Mouse (Mus musculus) cortical plate, adult 2 months (tissue): ENCODE results near the gene Haao. TPM values are rescaled to one million over a fixed set of nuclear protein-coding genes. Genes with fewer than 3 reads are reported as not detected.

ENCODE experiments used
- H3K27ac ChIP-seq: fragments of 200-500 bp; 2 replicates; pipeline ENCODE4 v1.5.1; 2012; ENCODE audit warnings: low read length, control low read depth, inconsistent platforms; ENCODE audit not compliant: insufficient read depth
- H3K4me1 ChIP-seq: fragments of 200-500 bp; 2 replicates; pipeline ENCODE4 v1.6.1; 2011; ENCODE audit warnings: low read length; ENCODE audit not compliant: control insufficient read depth, insufficient read depth
- H3K4me3 ChIP-seq: fragments of 200-500 bp; 2 replicates; pipeline ENCODE4 v1.5.1; 2011; ENCODE audit warnings: mild to moderate bottlenecking, low read length, control low read depth; ENCODE audit not compliant: insufficient read depth
- CTCF ChIP-seq: fragments of 200-500 bp; IDR thresholded peaks from 2 replicates; pipeline ENCODE4 v1.5.1; 2011; ENCODE audit warnings: mild to moderate bottlenecking, control low read depth, low read length; ENCODE audit not compliant: insufficient read depth; ENCODE audit errors: extremely low read depth
- POLR2A ChIP-seq: fragments of 200-500 bp; IDR thresholded peaks from 2 replicates; pipeline ENCODE4 v1.6.1; 2011; ENCODE audit warnings: mild to moderate bottlenecking, low read length, control low read depth; ENCODE audit not compliant: insufficient read depth; ENCODE audit errors: extremely low read depth
- polyA plus RNA-seq: library from polyadenylated mRNA; depleted of rRNA; stranded (reverse); fragments of >200 nt; gene quantifications from 2 replicates; pipeline ENCODE4 v1.2.3, GENCODE M21; 2012

Gene Haao
- polyA plus RNA-seq, 1 experiment: 0.88 TPM

- Histone ChIP-seq H3K27ac (no peak overlapping the region), H3K4me3 (no peak overlapping the region), H3K4me1 (peaks cover 4% of the 10 kb centered on the region)
- no peak for TF ChIP-seq POLR2A
- no peak for TF ChIP-seq CTCF
These were observed 1.3 kb downstream of the Haao start for GRCm38 (mm10) chr17:83846301-83847021.

- Histone ChIP-seq H3K4me1 (peaks cover 4% of the 10 kb centered on the region), H3K27ac (no peak overlapping the region), H3K4me3 (no peak overlapping the region)
- TF ChIP-seq POLR2A: no peak
- TF ChIP-seq CTCF: no peak
These were observed 2.2 kb downstream of the Haao start for GRCm38 (mm10) chr17:83845538-83845937.

- Histone ChIP-seq H3K4me3 (no peak overlapping the region), H3K4me1 (no peaks in the 10 kb centered on the region), H3K27ac (no peak overlapping the region)
- TF ChIP-seq CTCF: no peak
- no peak for TF ChIP-seq POLR2A
These were observed 4.0 kb downstream of the Haao start for GRCm38 (mm10) chr17:83843780-83844179.

- Histone ChIP-seq H3K4me1 (no peaks in the 10 kb centered on the region), H3K4me3 (no peak overlapping the region), H3K27ac (no peak overlapping the region)
- no peak for TF ChIP-seq CTCF
- no peak for TF ChIP-seq POLR2A
These were observed 6.8 kb downstream of the Haao start for GRCm38 (mm10) chr17:83841011-83841410.

- H3K27ac ChIP-seq: no peak overlapping the region
- H3K4me3 ChIP-seq: no peak overlapping the region
- H3K4me1 ChIP-seq: peaks cover 2% of the 10 kb centered on the region; the same call in 1 of the 2 replicates
- TF ChIP-seq CTCF (peak; percentile 28), POLR2A (no peak)
These were observed 8.6 kb downstream of the Haao start for GRCm38 (mm10) chr17:83839132-83839531.

GRCm38 (mm10) chr17:83837659-83838190, 10.0 kb downstream of the Haao start:
- peaks cover 2% of the 10 kb centered on the region; the same call in 1 of the 2 replicates for H3K4me1 ChIP-seq
- no peak for TF ChIP-seq CTCF
- TF ChIP-seq POLR2A: no peak
- H3K27ac ChIP-seq: no peak overlapping the region
- no peak overlapping the region for H3K4me3 ChIP-seq

- Histone ChIP-seq H3K4me3 (no peak overlapping the region), H3K27ac (no peak overlapping the region), H3K4me1 (peaks cover 2% of the 10 kb centered on the region; the same call in 1 of the 2 replicates)
- TF ChIP-seq POLR2A (no peak), CTCF (no peak)
These were observed 11.7 kb downstream of the Haao start for GRCm38 (mm10) chr17:83836048-83836447.

GRCm38 (mm10) chr17:83834120-83834519, 13.6 kb downstream of the Haao start:
- TF ChIP-seq CTCF: no peak
- TF ChIP-seq POLR2A: no peak
- peaks cover 2% of the 10 kb centered on the region; the same call in 1 of the 2 replicates for H3K4me1 ChIP-seq
- H3K27ac ChIP-seq: no peak overlapping the region
- H3K4me3 ChIP-seq: no peak overlapping the region

- TF ChIP-seq POLR2A (no peak), CTCF (no peak)
- peaks cover 2% of the 10 kb centered on the region; the same call in 1 of the 2 replicates for H3K4me1 ChIP-seq
- no peak overlapping the region for H3K27ac ChIP-seq
- H3K4me3 ChIP-seq: no peak overlapping the region
These were observed 17.0 kb downstream of the Haao start for GRCm38 (mm10) chr17:83830616-83831292.

- Histone ChIP-seq H3K4me3 (no peak overlapping the region), H3K27ac (no peak overlapping the region)
- TF ChIP-seq CTCF (no peak), POLR2A (no peak)
These were observed 18.4 kb downstream of the Haao start for GRCm38 (mm10) chr17:83829356-83829755.

More at GRCm38 (mm10) chr17:83829356-83829755, 18.4 kb downstream of the Haao start:
- H3K4me1 ChIP-seq: peaks cover 2% of the 10 kb centered on the region; the same call in 1 of the 2 replicates
